Mouse (Mus musculus) right cerebral cortex, postnatal 25 days (tissue): Measurements from ENCODE around the gene Atp1a1.

ENCODE experiments used
- DNase-seq: peaks from one replicate; pipeline ENCODE4 v3.0.0; 2022

Gene Atp1a1

GRCm38 (mm10) chr3:101551457-101552230, 52.8 kb downstream of the Atp1a1 start:
- DNase-seq = no peak

DNA sequence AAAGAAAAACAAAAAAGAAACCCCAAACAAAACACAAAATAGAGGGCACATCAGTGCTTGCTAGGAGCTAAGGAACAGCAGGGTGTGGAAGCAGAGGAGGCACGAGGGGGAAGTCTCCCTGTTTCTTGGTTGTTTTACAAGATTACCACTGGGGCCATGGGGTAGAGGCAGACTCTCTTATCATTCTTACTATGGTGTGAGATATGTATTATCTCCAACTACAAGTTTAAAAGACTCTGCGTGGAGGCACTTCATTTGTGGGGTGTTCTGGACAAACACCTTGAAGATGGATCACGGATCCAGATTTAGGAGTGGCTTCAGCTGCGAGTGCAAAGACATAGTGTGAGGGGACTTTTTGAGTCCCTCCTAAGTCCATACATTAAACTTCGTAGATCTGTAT, 54.7 kb downstream of the Atp1a1 start:
- no peak for DNase-seq

DNA sequence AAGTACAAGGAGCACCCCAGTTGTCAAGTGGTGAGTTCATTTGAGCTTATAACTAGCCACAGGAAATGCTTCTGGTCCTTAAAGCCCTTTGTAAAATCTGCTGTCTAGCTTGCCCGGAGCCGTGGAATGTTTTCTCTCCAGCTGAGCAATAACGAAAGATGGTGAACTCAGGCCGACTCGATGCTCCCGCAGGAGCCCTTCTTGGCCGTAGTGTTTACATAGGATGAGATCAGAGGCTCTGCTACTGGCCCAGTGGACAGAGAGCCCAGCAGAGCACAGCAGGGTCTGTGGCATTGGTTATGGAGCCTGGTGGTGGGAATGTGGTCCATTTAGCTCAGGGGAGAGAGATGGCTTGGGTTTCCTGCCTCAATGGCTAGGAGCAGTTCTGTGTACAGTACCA, 60.4 kb downstream of the Atp1a1 start:
- DNase-seq = no peak

GRCm38 (mm10) chr3:101541571-101541970, 62.9 kb downstream of the Atp1a1 start:
- DNase-seq = no peak

GRCm38 (mm10) chr3:101540568-101540967, 63.9 kb downstream of the Atp1a1 start:
- DNase-seq = no peak

DNA sequence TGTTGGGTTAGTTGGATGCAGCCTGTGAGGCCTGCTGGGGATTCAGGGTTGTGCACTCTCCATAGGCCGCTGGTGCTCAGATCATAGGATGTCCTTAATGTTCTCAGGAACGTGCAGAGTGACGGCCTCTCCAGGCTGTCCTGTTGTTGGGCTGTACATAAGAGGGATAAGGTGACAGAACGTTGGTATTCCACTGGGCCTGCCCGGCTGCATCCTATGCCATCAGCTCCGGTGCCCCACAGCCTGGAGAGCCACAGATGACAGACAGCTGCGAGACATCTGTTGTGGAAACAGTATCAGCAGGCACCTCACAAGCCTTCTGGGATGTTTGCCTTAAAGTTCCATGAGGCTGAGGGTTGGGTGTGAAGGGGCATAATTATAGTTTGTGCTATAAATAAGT, 68.2 kb downstream of the Atp1a1 start:
- DNase-seq = no peak

DNA sequence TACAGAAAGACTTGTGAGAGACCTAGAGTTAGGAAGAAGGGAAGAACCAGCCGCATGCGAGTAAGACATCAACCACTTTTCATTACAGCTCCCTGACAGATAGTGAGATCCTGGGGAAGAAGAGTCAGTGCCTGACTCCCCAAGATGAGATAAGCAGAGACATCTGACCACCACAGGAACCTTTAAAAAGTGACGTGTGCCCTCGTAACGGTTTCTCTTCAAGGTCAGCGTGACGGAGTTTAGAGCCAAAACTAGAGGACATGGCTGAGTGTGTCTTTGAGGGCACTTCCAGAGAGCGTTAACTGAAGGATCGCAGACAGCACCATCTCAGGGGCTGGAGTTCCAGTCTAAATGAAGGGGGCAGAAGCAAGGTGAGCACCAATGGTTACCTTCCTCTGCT, 70.2 kb downstream of the Atp1a1 start:
- DNase-seq = no peak

GRCm38 (mm10) chr3:101533373-101533772, 71.1 kb downstream of the Atp1a1 start:
- no peak for DNase-seq

DNA sequence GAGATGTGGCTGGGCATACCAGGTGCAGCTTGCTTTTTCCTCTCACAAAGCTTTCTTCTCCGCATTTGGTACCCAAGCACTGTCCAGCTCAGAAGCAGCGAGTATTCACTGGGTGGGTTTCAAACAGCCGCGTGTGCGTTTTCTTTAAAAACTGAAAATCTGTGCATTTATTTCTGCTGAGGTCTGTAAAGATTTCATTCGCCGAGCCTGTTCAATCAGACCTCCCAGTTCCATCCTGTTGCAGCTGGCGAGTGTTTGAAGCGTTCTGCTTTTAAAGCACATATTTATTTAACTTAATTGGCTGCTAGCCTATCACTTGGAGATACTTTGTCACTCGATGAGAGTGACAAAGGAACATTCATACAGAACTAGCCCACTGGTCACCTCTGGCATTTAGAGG, 73.6 kb downstream of the Atp1a1 start:
- no peak for DNase-seq

DNA sequence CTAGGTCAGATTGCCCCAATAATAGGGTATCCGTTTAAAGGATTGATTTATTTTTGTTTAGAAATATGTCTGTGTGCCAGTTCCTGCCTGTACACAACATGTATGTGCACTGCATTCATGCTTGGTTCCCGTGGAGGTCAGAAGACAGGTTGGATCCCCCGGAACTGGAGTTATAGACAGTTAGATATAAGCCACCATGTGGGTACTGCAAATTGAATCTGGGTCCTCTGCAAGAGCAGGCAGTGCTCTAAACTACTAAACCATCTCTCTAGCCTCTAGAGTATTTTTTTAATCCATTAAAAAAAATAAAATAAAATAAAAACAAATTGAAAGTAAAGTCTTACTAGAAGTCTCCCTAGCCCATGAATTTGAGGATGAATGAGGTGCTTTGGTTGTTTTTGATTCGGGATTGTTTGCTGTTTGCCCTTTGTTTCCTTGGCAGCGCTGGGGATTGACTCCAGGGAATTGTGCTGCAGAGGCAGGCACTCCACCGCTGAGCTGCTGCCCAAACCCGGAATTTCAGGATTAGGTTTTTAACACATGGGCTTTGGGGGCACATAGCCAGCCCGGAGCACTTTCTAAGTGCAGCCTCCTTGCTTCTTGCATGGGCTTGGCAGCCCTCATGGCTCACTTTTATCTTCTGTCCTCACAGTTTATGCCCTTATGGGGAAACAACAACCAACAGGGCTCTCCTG, 75.4 kb downstream of the Atp1a1 start:
- no peak for DNase-seq

DNA sequence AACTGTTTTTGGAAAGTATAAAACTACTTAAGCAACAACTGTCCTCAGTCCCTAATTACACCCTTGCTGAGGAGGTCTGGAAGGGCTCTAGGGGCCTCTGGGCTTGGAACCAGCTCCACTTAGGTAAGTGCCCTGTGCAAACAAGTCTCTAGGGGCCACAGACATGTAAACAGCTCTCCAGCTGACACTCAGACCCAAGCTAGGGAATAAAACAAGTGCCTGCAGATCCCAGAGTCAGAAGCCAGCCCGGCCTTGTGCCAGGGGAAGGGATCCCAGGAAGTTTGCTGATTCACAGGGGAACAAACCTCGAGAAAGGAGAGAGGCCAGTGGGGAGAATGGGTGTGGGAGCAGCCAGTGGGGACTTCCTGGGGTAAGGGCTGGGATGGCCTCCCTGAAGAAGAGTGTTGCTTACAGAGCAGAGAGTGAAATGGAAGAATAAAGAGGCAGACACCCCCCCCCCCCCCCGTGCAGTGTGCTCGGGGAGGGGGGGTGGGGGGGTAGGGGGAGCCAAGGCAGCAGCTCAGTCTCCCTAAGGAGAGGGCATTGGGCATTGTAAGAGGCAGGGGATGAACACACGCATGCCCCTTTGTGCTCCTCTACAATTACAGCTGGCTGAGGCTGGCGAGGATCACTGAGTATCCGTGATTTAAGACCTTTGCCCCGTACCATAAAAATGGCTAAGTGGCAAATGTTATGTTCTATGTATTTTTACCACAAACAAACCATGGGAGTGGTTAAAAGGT, 76.2 kb downstream of the Atp1a1 start:
- DNase-seq = no peak

DNA sequence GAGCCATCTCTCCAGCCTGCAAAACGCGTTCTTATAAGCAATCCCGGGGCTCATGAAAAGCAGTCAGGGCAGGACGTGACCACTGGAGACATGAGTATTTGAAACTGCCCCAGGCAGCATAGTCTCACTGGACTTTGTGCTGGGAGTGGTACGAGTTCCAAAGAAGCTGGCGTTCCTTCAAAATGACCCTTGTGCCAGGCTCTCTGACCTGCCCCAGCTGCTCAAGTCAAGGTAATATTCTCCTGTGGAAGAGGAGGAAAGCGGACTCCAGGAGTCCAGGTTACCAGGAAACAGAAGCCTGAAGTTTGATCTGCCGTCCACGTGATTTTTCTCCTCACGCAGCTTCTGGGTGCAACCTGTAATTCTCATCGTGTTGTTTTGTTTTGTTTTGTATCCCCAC, 77.9 kb downstream of the Atp1a1 start:
- no peak for DNase-seq
